Mouse (Mus musculus) megakaryocyte, adult 5-6 weeks (primary cell): ENCODE data around the gene Slc44a4. TPM values are rescaled to one million over a fixed set of nuclear protein-coding genes. Genes with fewer than 3 reads are reported as not detected.
"Not testable (repeated sequence)": the region's sequence is repeated elsewhere in the genome, so short reads cannot be mapped to it uniquely, and the experiment has no call there.

Source experiments
- ATAC-seq: 2 replicates; pipeline ENCODE4 v1.8.0; 2016; ENCODE audit warnings: mild to moderate bottlenecking, inconsistent platforms; ENCODE audit not compliant: poor library complexity, severe bottlenecking
- total RNA-seq, 2 experiments: library from RNA; stranded (forward) in 1 of 2; stranded (reverse) in 1 of 2; fragments of 153-499, 151-499 nt in 1 of 2; fragments of 221-1000, 200-1000 nt in 1 of 2; gene quantifications; 2 replicates each; pipeline versions ENCODE4 v1.2.3 to v1.2.4; 2015 to 2017

The Slc44a4 gene
- total RNA-seq, 2 experiments from 2014 or later: 0.33 TPM; not detected in 1

DNA sequence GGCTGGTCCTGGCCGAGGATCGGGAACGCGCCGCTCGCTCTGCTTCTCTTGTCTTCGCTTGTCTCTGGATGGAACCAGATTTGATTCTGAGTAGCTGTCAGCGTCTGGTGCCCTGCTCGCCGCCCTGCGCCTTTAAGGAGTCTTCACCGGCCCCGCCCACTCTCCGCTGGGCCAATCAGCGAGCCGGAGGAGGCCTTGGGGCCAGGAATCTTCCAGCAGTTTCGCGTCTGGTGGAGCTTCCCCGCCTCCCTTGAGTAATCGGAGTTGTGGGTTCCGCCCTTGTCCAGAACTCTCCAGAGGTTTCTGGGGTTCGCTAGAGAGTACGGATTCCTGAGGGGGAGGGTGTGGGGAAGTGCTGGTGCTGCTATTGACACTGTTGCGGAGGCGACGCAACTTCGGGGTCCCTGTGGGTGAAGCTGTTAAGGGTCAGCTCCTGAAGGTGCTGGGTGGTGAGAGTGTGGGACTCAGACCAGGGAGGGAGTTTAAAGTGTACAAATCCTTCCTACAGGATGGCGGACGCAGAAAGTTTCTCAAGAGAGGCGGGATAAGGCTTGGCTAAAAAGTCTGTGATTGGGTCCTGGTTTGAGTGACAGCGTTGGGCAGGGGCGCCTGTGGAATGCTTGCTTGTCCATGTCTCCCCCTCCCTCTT is 45.0 kb downstream of the Slc44a4 start, which contains the start of gene Hspa1b:
Gene Hspa1b (minus strand): TSS at position 109 of the 649 bp plus-strand sequence.
- peak; percentile 94 for ATAC-seq

DNA sequence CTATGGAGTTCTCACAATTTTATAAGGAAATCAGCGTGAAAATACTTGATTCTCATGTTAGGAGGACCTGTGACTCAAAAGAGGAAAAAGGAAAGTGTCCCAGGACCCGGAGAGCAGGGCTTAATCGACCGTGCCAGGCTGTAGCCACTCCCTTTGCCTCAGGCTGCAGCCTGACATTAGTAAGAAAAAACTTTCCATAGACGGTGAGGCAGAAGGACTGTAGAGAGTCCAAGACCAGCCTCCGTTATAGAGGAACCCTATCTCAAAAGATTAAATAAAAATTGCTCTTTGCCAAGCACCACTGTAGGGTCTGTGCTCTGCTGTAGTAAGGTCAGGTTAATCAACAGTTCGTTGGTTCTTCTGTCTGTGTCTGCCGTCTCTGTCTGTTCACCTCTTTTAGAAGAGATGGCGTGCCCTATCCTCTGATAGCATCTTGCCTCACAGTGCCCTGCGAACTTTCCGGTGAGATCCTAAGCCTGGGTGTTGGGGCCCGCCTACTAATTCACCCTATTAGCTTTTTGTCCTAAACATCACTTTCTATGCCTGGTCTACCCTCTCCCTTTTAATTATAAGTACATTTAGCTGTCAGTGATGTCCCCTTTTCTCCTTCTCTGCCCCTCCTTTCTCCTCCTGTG is 45.7 kb downstream of the Slc44a4 start:
- ATAC-seq: no peak

GRCm38 (mm10) chr17:34960702-34961493 is 46.6 kb downstream of the Slc44a4 start:
- no peak for ATAC-seq

DNA sequence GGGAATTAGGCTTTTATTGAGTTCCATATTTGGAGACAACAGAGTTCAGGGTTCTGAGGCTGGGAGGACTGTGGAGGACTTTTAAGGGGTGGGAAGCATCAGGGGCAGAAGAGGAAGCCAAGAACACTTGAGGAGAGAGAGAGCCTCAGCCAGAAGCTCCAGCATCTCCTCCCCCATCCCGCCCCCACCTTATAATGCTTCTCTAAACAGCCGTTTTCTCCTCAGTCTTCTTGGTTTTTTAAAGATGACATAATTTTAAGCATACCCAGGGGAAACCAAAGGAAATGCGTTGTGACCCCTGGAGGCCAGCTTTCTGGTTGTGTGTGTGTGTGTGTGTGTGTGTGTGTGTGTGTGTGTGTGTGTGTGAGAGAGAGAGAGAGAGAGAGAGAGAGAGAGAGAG is 47.9 kb downstream of the Slc44a4 start:
- no peak for ATAC-seq

DNA sequence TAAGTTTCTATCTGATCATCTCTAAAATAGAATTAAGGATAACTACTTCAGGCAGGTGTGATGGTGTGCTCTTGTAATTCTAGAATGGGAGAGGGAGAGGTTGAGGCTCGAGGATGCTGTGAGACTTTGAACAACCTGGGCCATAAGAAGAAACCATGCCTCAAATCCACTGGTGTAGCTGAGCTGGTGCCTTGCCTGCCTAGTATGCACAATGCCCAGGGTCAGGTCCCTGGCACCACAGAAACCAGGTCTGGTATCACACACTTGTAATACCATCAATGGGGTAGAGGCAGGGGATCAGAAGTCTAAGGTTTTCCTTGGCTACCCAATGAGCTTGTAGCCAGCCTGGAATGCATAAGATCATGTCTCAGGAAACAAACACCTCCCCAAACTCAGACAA is 48.6 kb downstream of the Slc44a4 start:
- no peak for ATAC-seq

DNA sequence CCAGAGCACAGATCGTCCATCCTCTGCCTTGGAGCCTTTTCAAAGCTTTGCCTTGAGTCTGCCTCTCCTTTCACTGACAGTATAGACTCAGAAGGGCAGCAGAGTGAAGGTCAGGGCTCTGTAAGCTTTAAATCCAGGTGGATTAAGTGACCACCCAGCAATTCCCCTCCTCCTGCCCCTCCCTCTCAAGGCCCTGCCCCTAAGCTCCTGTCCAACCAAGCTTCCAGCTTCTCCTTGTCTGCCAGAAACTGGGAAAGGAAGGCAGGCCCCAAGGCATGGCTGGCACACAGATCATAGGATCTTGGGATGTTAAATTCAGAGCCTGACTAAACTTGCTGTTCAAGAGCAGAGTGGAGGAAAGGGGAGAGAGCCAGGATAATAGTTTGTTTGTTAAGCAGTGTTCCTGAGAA is 50.4 kb downstream of the Slc44a4 start:
- ATAC-seq: no peak

DNA sequence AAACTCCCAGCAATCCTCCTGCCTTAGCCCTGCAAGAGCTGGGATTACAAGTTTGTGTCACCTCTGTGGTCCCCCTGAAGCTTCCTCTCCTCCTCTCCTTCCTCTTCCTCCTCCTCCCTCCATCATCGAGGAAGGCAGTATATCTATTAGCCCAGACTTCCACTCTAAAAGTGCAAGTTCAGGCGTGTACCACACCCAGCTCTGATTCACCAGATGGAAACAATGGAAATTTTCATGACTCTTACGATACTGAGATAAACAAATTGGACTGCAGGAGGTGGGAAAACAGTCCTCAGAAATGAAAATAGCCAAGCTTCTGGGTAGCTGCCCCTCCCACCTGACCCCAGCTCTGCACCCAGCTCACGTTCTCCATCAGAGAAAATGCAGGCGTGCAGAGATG is 51.4 kb downstream of the Slc44a4 start:
- ATAC-seq: no peak

DNA sequence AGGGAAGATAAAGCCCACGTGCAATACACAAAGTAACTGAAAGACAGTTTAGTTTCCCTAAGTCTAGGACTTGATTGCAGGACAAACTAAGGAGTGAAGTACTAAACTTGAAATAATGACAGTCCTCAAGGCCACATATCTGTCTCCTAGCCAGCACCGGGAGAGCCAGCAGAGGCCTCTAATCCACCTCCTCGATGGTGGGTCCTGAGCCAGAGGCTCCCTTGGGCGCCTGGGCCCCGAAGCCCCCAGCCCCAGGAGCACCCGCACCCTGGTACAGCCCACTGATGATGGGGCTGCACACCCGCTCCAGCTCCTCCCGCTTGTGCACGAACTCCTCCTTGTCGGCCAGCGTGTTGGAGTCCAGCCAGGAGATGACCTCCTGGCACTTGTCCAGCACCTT is 55.6 kb downstream of the Slc44a4 start, which contains the start of gene Gm20481:
Gene Gm20481 (plus strand): TSS at position 91 of the 400 bp plus-strand sequence.
- not testable (repeated sequence) for ATAC-seq

GRCm38 (mm10) chr17:34970850-34971249 is 56.6 kb downstream of the Slc44a4 start:
- not testable (repeated sequence) for ATAC-seq

GRCm38 (mm10) chr17:34971694-34972068 is 57.4 kb downstream of the Slc44a4 start:
- ATAC-seq: peak; percentile 23

GRCm38 (mm10) chr17:34972069-34972749 is 57.9 kb downstream of the Slc44a4 start, which contains the start of the genes Hspa1a and Hspa1l:
Hspa1a (minus strand) TSS chr17:34972156.
Hspa1l (plus strand) TSS chr17:34972703.
- ATAC-seq: peak; percentile 95

DNA sequence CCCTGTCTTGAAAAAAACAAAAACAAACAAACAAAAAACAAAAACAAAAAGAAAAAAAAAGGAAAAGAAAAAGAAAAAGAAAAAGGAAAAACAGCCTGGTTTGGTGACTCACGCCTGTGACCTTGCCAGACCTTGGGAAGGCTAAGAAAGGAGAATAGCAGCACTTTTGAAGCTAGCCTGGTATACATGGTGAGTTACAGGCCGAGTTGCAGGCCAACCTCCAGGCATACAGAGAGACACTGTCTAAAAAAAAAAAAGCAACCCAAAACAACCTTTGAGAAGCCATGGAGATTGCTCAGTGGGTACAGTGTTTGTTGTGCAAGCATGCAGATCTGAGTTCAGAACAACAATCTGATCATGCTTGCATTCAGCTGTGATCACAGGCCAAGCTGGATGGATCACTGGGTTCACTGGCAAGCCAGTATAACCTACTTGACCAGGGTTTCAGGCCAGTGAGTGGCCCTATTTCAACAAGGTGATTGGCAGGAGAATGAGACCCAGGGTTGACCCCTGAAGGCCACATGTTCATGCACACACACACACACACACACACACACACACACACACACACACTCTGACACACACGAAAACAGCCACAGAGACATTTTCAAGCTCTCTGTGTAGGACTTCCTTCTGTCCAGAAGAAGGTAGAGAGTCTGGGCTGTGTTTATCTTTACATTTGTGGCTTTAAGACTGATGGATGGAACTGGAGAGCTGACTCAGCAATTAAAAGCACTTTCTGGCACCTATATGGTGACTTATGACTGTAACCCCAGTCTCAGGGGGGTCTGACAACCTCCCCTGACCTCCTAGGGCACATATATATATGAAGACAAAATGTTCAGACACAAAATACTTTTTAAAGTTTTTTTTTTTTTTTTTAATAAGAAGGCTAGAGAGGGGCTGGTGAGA is 61.6 kb downstream of the Slc44a4 start:
- ATAC-seq: no peak

- no peak for ATAC-seq
Measured at GRCm38 (mm10) chr17:34977000-34977399, 62.7 kb downstream of the Slc44a4 start.

- no peak for ATAC-seq
Measured at GRCm38 (mm10) chr17:34978239-34978638, 64.0 kb downstream of the Slc44a4 start.

DNA sequence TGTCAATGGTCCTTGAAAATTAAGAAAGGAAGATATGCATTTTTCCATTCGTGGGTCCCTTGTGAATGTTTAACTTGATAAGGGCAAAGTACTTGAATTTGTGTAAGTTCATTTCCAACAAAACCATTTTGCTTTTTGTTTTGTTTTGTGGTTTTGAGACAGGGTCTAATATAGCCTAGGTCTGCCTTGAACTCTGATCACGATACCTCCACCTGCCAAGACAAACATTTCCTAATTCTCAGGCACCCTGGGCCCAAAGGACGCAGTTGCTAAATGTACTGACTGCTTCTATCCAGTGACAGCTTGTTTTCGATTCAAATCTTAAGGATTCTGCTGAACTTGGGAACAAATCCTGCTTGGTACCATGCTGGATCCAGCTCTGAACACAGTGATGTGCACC is 65.4 kb downstream of the Slc44a4 start:
- no peak for ATAC-seq

Other genes starting within 250 kb of the Slc44a4 start
Only the 30 nearest of the 37 such genes appear.
- 0.52 and 1.7 TPM in 2 replicates for gene C4b, start 170.6 kb upstream of the Slc44a4 start, total RNA-seq (2015)
- 0.37 TPM in 1 of 2 replicates, not detected in the other for gene C4b, start 170.6 kb upstream of the Slc44a4 start, total RNA-seq (2017)
- gene Cyp21a1, start 109.9 kb upstream of the Slc44a4 start, total RNA-seq (2015): not detected in 2 replicates
- not detected in 2 replicates for gene Cyp21a1, start 109.9 kb upstream of the Slc44a4 start, total RNA-seq (2017)
- 17.5 and 21.8 TPM in 2 replicates for gene Stk19, start 77.5 kb upstream of the Slc44a4 start, total RNA-seq (2015)
- 24.7 and 33.7 TPM in 2 replicates for gene Stk19, start 77.5 kb upstream of the Slc44a4 start, total RNA-seq (2017)
- gene Dxo, start 77.4 kb upstream of the Slc44a4 start, total RNA-seq (2015): 22.4 and 28.5 TPM in 2 replicates
- gene Dxo, start 77.4 kb upstream of the Slc44a4 start, total RNA-seq (2017): 17.7 and 24.6 TPM in 2 replicates
- gene Skiv2l, start 64.3 kb upstream of the Slc44a4 start, total RNA-seq (2015): 13.3 and 17.1 TPM in 2 replicates
- gene Skiv2l, start 64.3 kb upstream of the Slc44a4 start, total RNA-seq (2017): 34.8 and 43.5 TPM in 2 replicates
- gene Nelfe, start 64.1 kb upstream of the Slc44a4 start, total RNA-seq (2015): 35.4 and 45.1 TPM in 2 replicates
- gene Nelfe, start 64.1 kb upstream of the Slc44a4 start, total RNA-seq (2017): 25.1 and 26.2 TPM in 2 replicates
- 2.3 and 7.1 TPM in 2 replicates for gene Cfb, start 51.9 kb upstream of the Slc44a4 start, total RNA-seq (2015)
- 1.7 and 3.4 TPM in 2 replicates for gene Cfb, start 51.9 kb upstream of the Slc44a4 start, total RNA-seq (2017)
- 0.78 and 1.1 TPM in 2 replicates for gene Zbtb12, start 35.0 kb upstream of the Slc44a4 start, total RNA-seq (2015)
- 0.98 and 1.0 TPM in 2 replicates for gene Zbtb12, start 35.0 kb upstream of the Slc44a4 start, total RNA-seq (2017)
- gene Gm20547, start 32.4 kb upstream of the Slc44a4 start, total RNA-seq (2015): not detected in 2 replicates
- gene Gm20547, start 32.4 kb upstream of the Slc44a4 start, total RNA-seq (2017): 0.41 TPM in 1 of 2 replicates, not detected in the other
- 1.0 and 1.3 TPM in 2 replicates for gene C2, start 16.2 kb upstream of the Slc44a4 start, total RNA-seq (2015)
- 0.22 TPM in 1 of 2 replicates, not detected in the other for gene C2, start 16.2 kb upstream of the Slc44a4 start, total RNA-seq (2017)
- 66.5 and 68.9 TPM in 2 replicates for gene Ehmt2, start 16.0 kb upstream of the Slc44a4 start, total RNA-seq (2015)
- 75.4 and 75.7 TPM in 2 replicates for gene Ehmt2, start 16.0 kb upstream of the Slc44a4 start, total RNA-seq (2017)
- gene Neu1, start 16.8 kb downstream of the Slc44a4 start, total RNA-seq (2015): 18.1 and 22.9 TPM in 2 replicates
- gene Neu1, start 16.8 kb downstream of the Slc44a4 start, total RNA-seq (2017): 23.4 and 23.7 TPM in 2 replicates
- gene Hspa1b, start 44.8 kb downstream of the Slc44a4 start, total RNA-seq (2015): 14.9 and 22.6 TPM in 2 replicates
- 23.0 and 30.6 TPM in 2 replicates for gene Hspa1b, start 44.8 kb downstream of the Slc44a4 start, total RNA-seq (2017)
- not detected in 2 replicates for gene Gm20481, start 55.4 kb downstream of the Slc44a4 start, total RNA-seq (2015)
- not detected in 2 replicates for gene Gm20481, start 55.4 kb downstream of the Slc44a4 start, total RNA-seq (2017)
- 10.8 and 12.4 TPM in 2 replicates for gene Hspa1a, start 57.7 kb downstream of the Slc44a4 start, total RNA-seq (2015)
- 29.2 and 32.0 TPM in 2 replicates for gene Hspa1a, start 57.7 kb downstream of the Slc44a4 start, total RNA-seq (2017)
- gene Hspa1l, start 58.2 kb downstream of the Slc44a4 start, total RNA-seq (2015): not detected in 2 replicates
- gene Hspa1l, start 58.2 kb downstream of the Slc44a4 start, total RNA-seq (2017): 0.22 TPM in 1 of 2 replicates, not detected in the other
- gene Lsm2, start 67.4 kb downstream of the Slc44a4 start, total RNA-seq (2015): 85.8 and 141 TPM in 2 replicates
- 13.2 and 31.2 TPM in 2 replicates for gene Lsm2, start 67.4 kb downstream of the Slc44a4 start, total RNA-seq (2017)
- gene Vars, start 86.5 kb downstream of the Slc44a4 start, total RNA-seq (2015): 42.2 and 61.8 TPM in 2 replicates
- 110 and 165 TPM in 2 replicates for gene Vars, start 86.5 kb downstream of the Slc44a4 start, total RNA-seq (2017)
- 0.07 TPM in 1 of 2 replicates, not detected in the other for gene Vwa7, start 102.1 kb downstream of the Slc44a4 start, total RNA-seq (2015)
- 0.11 TPM in 1 of 2 replicates, not detected in the other for gene Vwa7, start 102.1 kb downstream of the Slc44a4 start, total RNA-seq (2017)
- 1.4 and 1.5 TPM in 2 replicates for gene Sapcd1, start 113.5 kb downstream of the Slc44a4 start, total RNA-seq (2015)
- 0.22 TPM in 1 of 2 replicates, not detected in the other for gene Sapcd1, start 113.5 kb downstream of the Slc44a4 start, total RNA-seq (2017)
- 7.4 and 7.5 TPM in 2 replicates for gene Msh5, start 132.3 kb downstream of the Slc44a4 start, total RNA-seq (2015)
- gene Msh5, start 132.3 kb downstream of the Slc44a4 start, total RNA-seq (2017): 3.6 and 6.3 TPM in 2 replicates
- gene Clic1, start 135.5 kb downstream of the Slc44a4 start, total RNA-seq (2015): 415 and 463 TPM in 2 replicates
- gene Clic1, start 135.5 kb downstream of the Slc44a4 start, total RNA-seq (2017): 386 and 405 TPM in 2 replicates
- 2.2 and 3.1 TPM in 2 replicates for gene Ddah2, start 144.6 kb downstream of the Slc44a4 start, total RNA-seq (2015)
- 1.2 and 2.7 TPM in 2 replicates for gene Ddah2, start 144.6 kb downstream of the Slc44a4 start, total RNA-seq (2017)
- not detected in 2 replicates for gene Ly6g6c, start 150.9 kb downstream of the Slc44a4 start, total RNA-seq (2015)
- not detected in 2 replicates for gene Ly6g6c, start 150.9 kb downstream of the Slc44a4 start, total RNA-seq (2017)
- not detected in 2 replicates for gene Mpig6b, start 151.7 kb downstream of the Slc44a4 start, total RNA-seq (2015)
- gene Mpig6b, start 151.7 kb downstream of the Slc44a4 start, total RNA-seq (2017): not detected in 2 replicates
- not detected in 2 replicates for gene Ly6g6e, start 162.4 kb downstream of the Slc44a4 start, total RNA-seq (2015)
- not detected in 2 replicates for gene Ly6g6e, start 162.4 kb downstream of the Slc44a4 start, total RNA-seq (2017)
- not detected in 2 replicates for gene Ly6g6d, start 163.6 kb downstream of the Slc44a4 start, total RNA-seq (2015)
- not detected in 2 replicates for gene Ly6g6d, start 163.6 kb downstream of the Slc44a4 start, total RNA-seq (2017)
- gene Ly6g6f, start 171.1 kb downstream of the Slc44a4 start, total RNA-seq (2015): not detected in 2 replicates
- gene Ly6g6f, start 171.1 kb downstream of the Slc44a4 start, total RNA-seq (2017): not detected in 2 replicates
- gene Abhd16a, start 174.8 kb downstream of the Slc44a4 start, total RNA-seq (2015): 17.6 and 21.3 TPM in 2 replicates
- gene Abhd16a, start 174.8 kb downstream of the Slc44a4 start, total RNA-seq (2017): 18.0 and 20.4 TPM in 2 replicates
- not detected in 2 replicates for gene Ly6g5c, start 193.8 kb downstream of the Slc44a4 start, total RNA-seq (2015)
- gene Ly6g5c, start 193.8 kb downstream of the Slc44a4 start, total RNA-seq (2017): not detected in 2 replicates